Mouse (Mus musculus) kidney, postnatal 0 days (tissue): ENCODE measurements at regions not wholly inside any gene's neighbourhood (a gene's known extent, or its start where the extent isn't known, plus 50 kb on each side); places are given as distances from the start of the nearest gene placed in this dataset.
"Not testable (repeated sequence)": the region's sequence is repeated elsewhere in the genome, so short reads cannot be mapped to it uniquely, and the experiment has no call there.

Experiments
- ATAC-seq: fragments of 200-750 bp; cut with Nextera tagmentation; replicated peaks from 2 replicates; pipeline ENCODE4 v1.8.0; 2017; ENCODE audit warnings: low read depth, moderate number of reproducible peaks, moderate TSS enrichment, moderate library complexity; ENCODE audit not compliant: low FRiP score
- DNase-seq: peaks from one replicate; pipeline ENCODE4 v3.0.0-alpha.2; 2016; ENCODE audit warnings: low spot score
- H3K27ac ChIP-seq: fragments of 300-500 bp; sonication (generic); 2 replicates; pipeline ENCODE4 v1.5.1; 2014; ENCODE audit warnings: mild to moderate bottlenecking
- H3K27me3 ChIP-seq: fragments of 300-500 bp; sonication (generic); 2 replicates; pipeline ENCODE4 v1.6.1; 2014; ENCODE audit warnings: low read length, mixed read lengths; ENCODE audit not compliant: insufficient read depth
- H3K36me3 ChIP-seq: fragments of 300-500 bp; sonication (generic); 2 replicates; pipeline ENCODE4 v1.6.1; 2014; ENCODE audit warnings: low read length, mixed read lengths; ENCODE audit not compliant: insufficient read depth
- H3K4me1 ChIP-seq: fragments of 300-500 bp; sonication (generic); replicated peaks from 2 replicates; pipeline ENCODE4 v1.6.1; 2014; ENCODE audit warnings: antibody characterized with exemption, low read length, mixed read lengths; ENCODE audit not compliant: insufficient read depth
- H3K4me2 ChIP-seq: fragments of 300-500 bp; sonication (generic); 2 replicates; pipeline ENCODE4 v1.6.1; 2014; ENCODE audit warnings: mild to moderate bottlenecking, low read length, moderate library complexity, mixed read lengths
- H3K4me3 ChIP-seq: fragments of 300-500 bp; sonication (generic); replicated peaks from 2 replicates; pipeline ENCODE4 v1.5.1; 2014; ENCODE audit warnings: low read depth, low read length
- H3K9ac ChIP-seq: fragments of 300-500 bp; sonication (generic); 2 replicates; pipeline ENCODE4 v1.6.1; 2014; ENCODE audit warnings: low read depth, low read length
- H3K9me3 ChIP-seq: fragments of 300-500 bp; sonication (generic); replicated peaks from 2 replicates; pipeline ENCODE4 v1.6.1; 2016; ENCODE audit warnings: low read length, inconsistent platforms, mixed read lengths
- CTCF ChIP-seq: IDR thresholded peaks from 2 replicates; pipeline ENCODE4 v1.5.1; 2016; ENCODE audit warnings: antibody characterized with exemption, low read depth, mild to moderate bottlenecking, moderate library complexity
- WGBS: fragments of 180-500 bp; shearing (Covaris S2); extraction: QIAGEN DNeasy Blood & Tissue Kit; methylation state at CpG from one replicate; pipeline ENCODE4 v1.1.7; 2014; 5-methylcytosine and 5-hydroxymethylcytosine counted together

GRCm38 (mm10) chr19:35861421-35861820, 195.9 kb downstream of the Htr7 start:
- DNase-seq = no peak
- H3K9ac ChIP-seq = no peak overlapping the region
- no peaks in the 10 kb centered on the region for H3K27me3 ChIP-seq
- H3K4me1 ChIP-seq = no peaks in the 10 kb centered on the region
- no peak for ATAC-seq
- H3K27ac ChIP-seq = no peak overlapping the region
- no peak overlapping the region for H3K4me2 ChIP-seq
- TF ChIP-seq CTCF = no peak
- no peaks in the 10 kb centered on the region for H3K36me3 ChIP-seq
- H3K9me3 ChIP-seq = no peaks in the 10 kb centered on the region
- no peak overlapping the region for H3K4me3 ChIP-seq
- 65% methylated on average over 4 of the region's 4 CpGs for WGBS

GRCm38 (mm10) chr19:35832992-35833391, 224.3 kb downstream of the Htr7 start:
- H3K4me2 ChIP-seq = no peak overlapping the region
- ATAC-seq (peak; percentile 46; the same call in 1 of the 2 replicates), DNase-seq (peak; percentile 74)
- H3K36me3 ChIP-seq = no peaks in the 10 kb centered on the region
- H3K9ac ChIP-seq = no peak overlapping the region
- no peaks in the 10 kb centered on the region for H3K9me3 ChIP-seq
- 7% methylated on average over 4 of the region's 4 CpGs for WGBS
- no peaks in the 10 kb centered on the region for H3K4me1 ChIP-seq
- H3K27me3 ChIP-seq = no peaks in the 10 kb centered on the region
- no peak overlapping the region for H3K27ac ChIP-seq
- TF ChIP-seq CTCF = peak; percentile 52; the same call in 1 of the 2 replicates
- H3K4me3 ChIP-seq = no peak overlapping the region

- no peak overlapping the region for H3K9ac ChIP-seq
- H3K27ac ChIP-seq = no peak overlapping the region
- H3K4me1 ChIP-seq = no peaks in the 10 kb centered on the region
- H3K9me3 ChIP-seq = no peaks in the 10 kb centered on the region
- no peaks in the 10 kb centered on the region for H3K36me3 ChIP-seq
- 71% methylated on average over 2 of the region's 2 CpGs for WGBS
- no peaks in the 10 kb centered on the region for H3K27me3 ChIP-seq
- no peak for TF ChIP-seq CTCF
- DNase-seq (no peak), ATAC-seq (no peak)
- no peak overlapping the region for H3K4me2 ChIP-seq
- no peak overlapping the region for H3K4me3 ChIP-seq
Observed at GRCm38 (mm10) chr19:35826074-35826473, 231.2 kb downstream of the Htr7 start.

GRCm38 (mm10) chr19:35819626-35820025, 237.7 kb downstream of the Htr7 start:
- Histone ChIP-seq H3K27ac (no peak overlapping the region), H3K36me3 (no peaks in the 10 kb centered on the region), H3K4me3 (no peak overlapping the region), H3K27me3 (no peaks in the 10 kb centered on the region), H3K9ac (no peak overlapping the region), H3K9me3 (no peaks in the 10 kb centered on the region), H3K4me2 (no peak overlapping the region), H3K4me1 (no peaks in the 10 kb centered on the region)
- DNase-seq (no peak), ATAC-seq (no peak)
- WGBS = 86% methylated on average over 1 of the region's 1 CpGs
- no peak for TF ChIP-seq CTCF

- ATAC-seq = no peak
- Histone ChIP-seq H3K27me3 (no peaks in the 10 kb centered on the region), H3K9me3 (no peaks in the 10 kb centered on the region), H3K4me3 (no peak overlapping the region), H3K9ac (no peak overlapping the region), H3K27ac (no peak overlapping the region), H3K36me3 (no peaks in the 10 kb centered on the region), H3K4me1 (no peaks in the 10 kb centered on the region), H3K4me2 (no peak overlapping the region)
- no peak for TF ChIP-seq CTCF
- DNase-seq = no peak
- 82% methylated on average over 3 of the region's 3 CpGs for WGBS
Observed at GRCm38 (mm10) chr19:35794661-35795060, 262.6 kb downstream of the Htr7 start.

GRCm38 (mm10) chr19:35787246-35788021, 269.9 kb downstream of the Htr7 start:
- no peak for TF ChIP-seq CTCF
- H3K9ac ChIP-seq = no peak overlapping the region
- no peaks in the 10 kb centered on the region for H3K4me1 ChIP-seq
- no peak for ATAC-seq
- no peak overlapping the region for H3K4me2 ChIP-seq
- DNase-seq = no peak
- H3K36me3 ChIP-seq = no peaks in the 10 kb centered on the region
- no peak overlapping the region for H3K4me3 ChIP-seq
- no peaks in the 10 kb centered on the region for H3K9me3 ChIP-seq
- H3K27me3 ChIP-seq = no peaks in the 10 kb centered on the region
- no peak overlapping the region for H3K27ac ChIP-seq
- 85% methylated on average over 6 of the region's 6 CpGs for WGBS

- not testable (repeated sequence) for H3K4me1 ChIP-seq, H3K9ac ChIP-seq, H3K9me3 ChIP-seq, H3K4me2 ChIP-seq, DNase-seq, H3K27me3 ChIP-seq, H3K36me3 ChIP-seq, ATAC-seq, H3K4me3 ChIP-seq, H3K27ac ChIP-seq
- WGBS = 86% methylated on average over 11 of the region's 11 CpGs
Observed at GRCm38 (mm10) chr19:35761750-35762149, 295.6 kb downstream of the Htr7 start.
